Mouse (Mus musculus): Measurements from ENCODE around the gene Vash2.
A peak's percentile ranks its signal among the peaks of the same experiment; 100 is the strongest.
"Not testable (repeated sequence)": the region's sequence is repeated elsewhere in the genome, so short reads cannot be mapped to it uniquely, and the experiment has no call there.

Vash2 gene

DNA sequence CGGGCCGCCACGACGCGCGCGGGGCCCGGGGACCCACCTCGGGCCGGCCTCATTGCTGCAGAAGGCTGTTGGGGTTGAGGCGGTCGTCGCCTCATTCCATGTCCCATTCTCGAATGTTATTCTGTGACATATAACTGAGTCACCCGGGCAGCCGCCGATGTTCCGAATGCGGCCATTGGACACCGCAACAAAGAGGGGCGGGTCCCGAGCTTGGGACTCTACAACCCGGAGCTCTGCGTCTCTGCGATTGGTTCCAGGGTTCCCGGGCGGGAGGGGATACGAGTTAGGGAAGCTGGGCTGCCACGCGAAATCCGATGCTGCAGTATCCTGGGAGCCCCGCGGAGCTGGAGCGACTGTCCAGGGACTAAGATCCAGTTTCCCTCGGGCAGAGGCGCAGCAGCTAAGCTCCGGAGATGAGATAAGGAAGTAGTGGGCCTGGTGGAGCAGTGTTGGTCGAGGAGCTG lies at the start of gene Vash2:
Gene Vash2 (minus strand): TSS at position 197 of the 464 bp plus-strand sequence.
- DNase-seq (ENCODE audit: low read depth, low spot score): no peak

DNA sequence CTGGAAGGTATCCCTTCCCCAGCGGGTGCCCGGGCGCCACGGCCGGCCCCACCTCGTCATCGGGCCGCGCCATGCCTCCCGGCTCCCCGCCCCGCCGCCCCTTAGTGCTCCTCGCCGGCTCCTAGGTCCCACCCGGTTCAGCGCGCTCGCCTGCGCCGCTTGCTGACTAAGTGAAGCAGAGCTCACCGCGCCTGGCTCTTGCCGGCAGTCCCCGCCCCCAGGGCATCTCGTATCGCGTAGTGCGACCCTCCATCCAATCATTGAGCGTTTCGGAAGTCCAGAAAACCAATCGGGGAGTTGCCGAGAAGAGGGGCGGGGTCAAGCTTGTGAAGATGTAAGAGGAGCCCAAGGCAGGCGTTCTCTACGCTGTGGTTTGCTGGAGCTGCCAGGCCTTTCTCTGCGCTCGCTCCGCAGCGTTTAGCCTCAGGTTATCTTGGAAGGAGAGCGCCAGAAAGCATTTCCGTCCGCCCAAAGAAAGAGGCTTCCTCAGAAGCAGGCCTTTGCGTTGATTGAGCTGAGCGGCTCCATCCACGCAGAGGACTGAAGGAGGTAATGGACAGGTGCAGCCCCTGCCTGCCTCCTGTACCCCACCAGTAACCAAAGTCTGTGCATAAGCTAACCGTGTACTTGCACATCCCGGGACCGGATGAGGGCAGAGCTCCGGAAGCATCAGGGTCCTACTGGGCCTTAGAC lies 47.1 kb upstream of the Vash2 start, which contains the start of gene Flvcr1:
Gene Flvcr1 (minus strand): TSS at position 138 of the 693 bp plus-strand sequence.
- DNase-seq (ENCODE audit: low read depth, low spot score): peak; percentile 95

DNA sequence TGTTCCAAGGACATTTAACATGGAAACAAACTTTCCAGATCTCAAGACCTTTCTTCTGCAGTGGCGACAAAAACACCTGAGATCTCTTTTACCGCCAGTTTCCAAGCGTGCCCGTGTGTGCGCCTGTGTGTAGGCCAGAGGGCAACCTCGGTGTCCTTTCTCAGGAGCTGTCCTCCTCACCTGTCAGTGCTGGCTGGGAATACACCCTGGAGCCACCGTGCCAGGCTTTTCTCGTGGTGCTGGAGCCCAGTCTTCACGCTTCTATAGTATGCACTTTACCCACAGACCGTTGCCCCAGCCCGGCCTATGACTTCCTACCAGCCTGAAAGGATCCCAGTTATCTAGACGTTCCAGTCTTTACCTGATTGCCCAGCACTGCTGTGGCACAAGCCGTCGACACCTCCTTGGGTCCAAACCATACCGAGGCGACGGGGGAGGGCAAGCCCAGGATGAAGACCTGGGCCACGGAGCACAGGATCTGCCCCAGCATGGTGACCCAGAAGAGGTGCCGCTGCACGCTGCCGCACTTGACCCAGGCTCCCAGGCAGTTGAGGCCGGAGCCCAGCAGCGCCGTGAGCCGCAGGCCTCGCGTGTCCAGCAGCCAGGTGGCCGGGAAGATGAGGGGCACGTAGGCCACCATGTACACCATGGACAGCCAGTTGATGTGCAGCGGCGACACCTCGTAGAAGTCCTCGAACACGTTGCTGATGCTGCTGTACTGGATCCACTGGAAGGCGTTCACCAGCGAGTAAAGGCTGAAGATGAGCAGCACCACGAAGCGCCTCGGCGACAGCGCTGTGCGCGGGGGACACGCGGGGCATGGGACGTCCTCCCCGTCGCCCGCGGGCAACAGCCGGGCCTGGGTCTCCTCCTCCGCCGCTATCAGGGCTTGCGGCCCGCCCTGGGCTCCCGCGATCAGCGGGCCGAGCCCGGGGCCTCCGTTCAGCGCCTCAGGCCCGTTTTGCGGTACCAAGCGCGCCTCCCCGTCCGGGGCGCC lies 46.2 kb upstream of the Vash2 start:
- DNase-seq (ENCODE audit: low read depth, low spot score): peak; percentile 33

DNA sequence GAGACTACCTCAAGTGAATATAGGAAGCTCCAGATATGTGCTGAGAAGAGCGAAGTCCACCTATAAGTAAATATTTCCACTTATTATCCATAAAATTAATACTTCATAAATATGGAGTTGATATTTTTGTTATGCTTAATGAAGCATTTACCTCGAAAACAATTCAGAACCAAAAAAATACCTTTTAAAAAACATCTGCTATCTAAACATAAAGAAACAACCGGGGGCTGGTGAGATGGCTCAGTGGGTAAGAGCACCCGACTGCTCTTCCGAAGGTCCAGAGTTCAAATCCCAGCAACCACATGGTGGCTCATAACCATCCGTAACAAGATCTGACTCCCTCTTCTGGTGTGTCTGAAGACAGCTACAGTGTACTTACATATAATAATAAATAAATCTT lies 44.7 kb upstream of the Vash2 start:
- DNase-seq (ENCODE audit: low read depth, low spot score): not testable (repeated sequence)

DNA sequence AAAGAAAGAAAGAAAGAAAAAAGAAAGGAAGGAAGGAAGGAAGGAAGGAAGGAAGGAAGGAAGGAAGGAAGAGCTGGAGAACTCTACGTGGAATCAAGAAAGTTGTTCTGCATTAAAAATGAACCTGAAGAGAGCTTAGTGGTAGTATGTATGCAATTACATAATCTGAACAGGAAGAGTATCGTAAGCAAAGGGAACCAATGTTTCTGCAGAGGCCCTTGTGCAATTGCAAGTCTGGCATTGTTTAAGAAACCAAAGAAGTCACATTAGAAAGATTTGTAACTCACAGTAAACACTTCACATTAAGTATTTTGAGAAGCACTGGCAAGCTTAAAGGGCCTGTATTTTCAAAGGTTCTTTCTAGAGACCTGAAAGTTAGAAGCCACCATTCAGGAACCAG lies 44.0 kb upstream of the Vash2 start:
- no peak for DNase-seq (ENCODE audit: low read depth, low spot score)

DNA sequence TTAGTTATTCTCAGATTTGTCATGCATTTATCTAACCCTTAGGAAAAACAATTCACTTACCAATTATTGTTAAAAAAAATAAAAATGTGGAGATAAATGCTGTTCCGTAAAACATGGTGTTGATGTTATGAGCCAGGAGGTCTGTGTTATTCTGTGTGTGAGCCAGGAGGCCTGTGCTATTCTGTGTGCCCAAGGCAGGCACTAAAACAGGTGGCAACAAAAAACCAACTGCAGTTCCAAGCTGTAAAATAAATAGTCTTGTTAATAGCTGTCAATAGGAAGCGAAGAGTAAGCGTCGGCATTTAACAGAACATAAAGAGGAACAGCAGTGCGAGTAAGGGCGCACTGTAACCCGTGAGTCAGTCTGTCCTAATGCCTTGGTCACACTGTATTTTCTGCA lies 41.9 kb upstream of the Vash2 start:
- DNase-seq (ENCODE audit: low read depth, low spot score): no peak

DNA sequence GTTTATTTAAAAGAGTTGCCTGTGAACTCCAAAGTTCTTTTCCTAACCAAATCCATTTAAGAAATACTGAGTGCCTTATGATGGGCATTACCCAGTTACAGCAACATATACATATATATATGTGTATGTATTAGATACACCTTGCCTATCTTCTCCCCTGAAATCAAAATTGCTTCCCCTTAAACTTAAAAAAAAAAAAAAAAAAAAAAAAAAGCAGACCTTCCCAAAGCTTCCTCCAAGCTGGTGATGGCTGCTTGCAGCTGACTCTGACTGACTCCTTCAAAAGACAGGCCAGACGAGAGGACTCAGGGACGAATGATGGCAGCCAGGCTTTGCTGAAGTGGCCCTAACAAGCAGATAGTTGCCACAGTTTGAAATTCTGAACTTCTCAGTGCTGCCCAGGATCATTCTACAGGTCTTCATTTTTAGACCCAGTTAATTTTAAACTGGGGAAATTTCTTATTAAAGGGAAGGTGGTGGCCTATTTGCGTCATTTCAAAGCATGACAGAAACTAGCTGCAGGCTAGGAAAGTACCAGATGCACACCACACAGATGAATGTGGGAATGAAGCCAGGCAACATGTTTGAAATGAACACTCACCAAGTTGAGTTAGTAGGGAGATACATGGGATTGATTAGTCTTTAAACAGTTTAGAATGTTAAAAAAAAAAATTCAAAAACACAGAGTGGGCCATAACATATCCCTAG lies 41.3 kb upstream of the Vash2 start:
- no peak for DNase-seq (ENCODE audit: low read depth, low spot score)

DNA sequence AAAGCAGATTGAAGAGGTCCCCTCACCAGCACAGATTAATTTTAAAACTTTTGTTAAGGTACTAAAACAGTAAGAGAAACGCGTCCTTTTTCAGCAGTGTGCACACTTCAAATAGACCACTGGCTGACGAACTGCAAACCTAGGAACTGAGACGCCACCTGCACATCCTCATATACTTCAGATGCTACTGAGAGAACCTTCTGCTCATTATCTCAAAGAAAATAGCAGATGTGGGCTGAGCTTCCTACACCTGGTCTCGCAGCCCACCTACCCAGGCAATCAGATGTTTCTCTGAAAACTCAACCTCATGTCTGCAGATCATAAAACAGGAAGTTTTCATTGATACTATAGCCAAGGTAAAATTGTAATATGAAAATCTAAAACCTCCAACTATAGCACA lies 40.7 kb upstream of the Vash2 start:
- DNase-seq (ENCODE audit: low read depth, low spot score): no peak

DNA sequence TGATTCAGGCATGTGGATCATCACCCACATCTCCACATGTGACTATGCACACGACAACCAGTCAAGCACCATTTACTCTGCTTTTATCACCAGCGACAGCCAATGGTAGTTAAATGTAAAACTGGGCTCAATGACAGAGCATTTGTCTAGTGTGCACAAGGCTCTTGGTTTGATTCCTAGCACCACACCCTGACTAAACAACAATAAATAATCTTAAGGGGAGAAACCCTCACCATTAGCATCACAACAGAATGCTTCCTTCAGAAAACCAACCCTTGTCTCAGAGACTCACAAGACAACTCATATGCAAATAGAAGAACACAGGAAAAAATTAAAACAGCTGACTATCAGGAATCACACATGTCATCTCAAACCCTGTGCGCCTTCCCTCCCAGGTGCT lies 35.2 kb upstream of the Vash2 start:
- no peak for DNase-seq (ENCODE audit: low read depth, low spot score)

DNA sequence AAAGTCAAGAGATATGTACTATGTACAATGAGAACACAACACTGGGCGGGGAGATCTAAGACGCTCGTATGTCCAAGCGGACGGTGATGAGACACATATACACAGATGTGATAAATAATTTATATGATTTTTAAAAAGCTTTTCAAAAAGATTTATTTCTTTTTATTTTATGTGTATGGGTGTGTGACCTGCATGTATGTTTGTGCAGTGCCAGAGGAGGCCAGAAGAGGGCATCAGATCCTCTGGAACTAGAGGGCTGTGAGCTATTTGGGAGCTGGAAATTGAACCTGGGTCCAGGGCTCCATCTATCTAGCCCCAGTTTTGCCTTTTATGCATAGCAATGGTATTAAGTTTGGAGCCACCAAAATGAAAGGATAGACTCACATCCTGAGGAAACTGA lies 29.6 kb upstream of the Vash2 start:
- DNase-seq (ENCODE audit: low read depth, low spot score): no peak

DNA sequence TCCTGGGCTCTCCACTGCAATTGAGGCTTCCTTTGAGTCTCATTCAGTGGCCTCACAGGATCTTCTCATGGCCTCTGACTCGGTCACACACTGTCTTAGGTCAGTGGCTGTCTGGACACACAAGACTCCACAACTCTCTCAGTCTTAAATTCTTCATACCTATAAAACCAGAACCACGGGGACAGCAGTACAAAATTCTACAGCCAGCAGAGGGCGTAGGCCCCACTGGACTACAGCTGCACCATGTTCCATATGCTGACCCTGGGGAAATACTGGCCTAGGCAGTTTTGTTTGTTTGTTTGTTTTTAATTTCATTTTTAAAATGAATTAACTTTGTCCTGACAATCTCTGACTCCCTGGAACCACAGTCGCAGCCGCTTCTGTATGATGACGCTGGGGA lies 23.1 kb upstream of the Vash2 start:
- DNase-seq (ENCODE audit: low read depth, low spot score): no peak

DNA sequence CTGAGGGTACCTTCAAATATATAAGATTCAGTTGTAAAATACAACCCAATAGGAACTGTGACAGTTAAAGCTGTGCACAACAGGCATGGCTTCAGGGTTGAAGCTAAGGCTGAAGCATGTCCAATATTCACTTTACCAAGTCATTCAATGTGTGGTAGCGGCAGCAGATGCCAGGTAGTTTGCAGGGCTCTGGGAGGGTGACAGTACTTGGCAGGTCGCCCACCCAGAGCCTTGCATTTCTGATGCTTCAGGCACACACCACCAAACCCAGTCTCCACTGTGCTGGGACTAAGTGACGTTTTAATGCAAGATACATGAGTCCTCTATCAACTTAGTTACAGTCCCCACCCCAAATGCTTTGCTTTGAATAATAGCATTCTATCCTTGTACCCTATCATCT lies 21.6 kb upstream of the Vash2 start:
- DNase-seq (ENCODE audit: low read depth, low spot score): no peak

DNA sequence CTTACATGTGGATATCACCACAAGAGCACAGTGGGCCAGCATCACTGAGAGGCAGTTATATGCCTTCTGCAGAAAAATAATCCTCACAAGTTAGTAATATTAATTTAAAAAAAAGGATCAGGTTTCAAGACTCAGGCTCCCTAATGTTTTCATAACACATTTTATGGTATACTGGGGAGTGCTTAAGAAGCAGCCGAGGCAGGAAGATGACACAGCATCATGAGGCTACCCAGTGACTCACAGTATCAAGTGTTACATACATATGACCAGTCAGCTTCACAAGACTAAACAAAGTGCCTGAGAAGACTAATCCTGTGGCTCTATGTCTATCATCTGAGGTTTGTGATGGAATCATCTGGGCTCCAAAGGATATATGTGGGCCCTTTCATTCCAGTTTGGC lies 18.9 kb upstream of the Vash2 start:
- DNase-seq (ENCODE audit: low read depth, low spot score): no peak

DNA sequence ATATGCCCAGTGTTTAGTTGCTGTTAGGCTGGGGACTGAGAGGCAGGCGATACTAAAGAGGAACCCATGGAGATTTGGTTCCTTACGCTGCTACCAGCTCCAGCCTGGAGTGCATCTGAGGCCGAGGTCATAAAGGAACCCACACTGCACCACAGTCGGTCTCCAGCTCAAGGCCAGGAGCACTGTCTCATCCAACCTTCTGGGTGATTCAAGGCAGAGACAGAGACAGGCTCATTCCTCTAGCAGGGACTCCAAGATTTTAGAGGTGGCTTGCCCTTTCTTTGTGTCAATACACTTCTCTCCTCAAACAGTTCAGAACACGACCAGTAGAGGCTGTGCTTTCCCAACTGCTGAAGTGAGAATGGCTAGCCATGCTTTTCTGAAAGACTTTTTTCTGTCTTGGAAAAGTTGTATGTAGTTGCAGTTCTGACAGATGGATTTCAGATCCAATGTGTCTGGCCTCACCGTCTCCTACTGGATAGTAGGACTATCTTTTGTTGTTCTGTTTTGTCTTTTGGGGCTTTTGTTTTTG lies 17.3 kb upstream of the Vash2 start:
- DNase-seq (ENCODE audit: low read depth, low spot score): no peak

DNA sequence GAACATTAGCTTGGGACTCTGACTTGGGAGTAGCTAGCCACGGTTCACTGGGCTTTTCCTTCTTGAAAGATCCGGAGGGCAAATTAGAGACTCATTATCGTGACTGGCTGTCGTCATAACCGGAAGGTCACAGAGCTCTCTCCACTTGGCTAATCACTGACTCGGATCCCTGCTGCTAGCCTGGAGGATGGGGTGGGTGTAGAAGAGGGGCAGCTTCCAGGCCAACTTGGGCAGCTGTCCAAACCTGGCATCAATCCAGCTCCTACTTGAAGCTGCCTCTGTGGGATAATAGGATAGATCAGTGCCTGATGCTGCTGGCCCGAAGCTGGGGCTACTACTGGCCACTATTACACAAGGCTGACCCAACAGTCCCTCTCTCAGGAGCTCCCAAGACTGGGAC lies 16.5 kb upstream of the Vash2 start:
- DNase-seq (ENCODE audit: low read depth, low spot score): no peak

DNA sequence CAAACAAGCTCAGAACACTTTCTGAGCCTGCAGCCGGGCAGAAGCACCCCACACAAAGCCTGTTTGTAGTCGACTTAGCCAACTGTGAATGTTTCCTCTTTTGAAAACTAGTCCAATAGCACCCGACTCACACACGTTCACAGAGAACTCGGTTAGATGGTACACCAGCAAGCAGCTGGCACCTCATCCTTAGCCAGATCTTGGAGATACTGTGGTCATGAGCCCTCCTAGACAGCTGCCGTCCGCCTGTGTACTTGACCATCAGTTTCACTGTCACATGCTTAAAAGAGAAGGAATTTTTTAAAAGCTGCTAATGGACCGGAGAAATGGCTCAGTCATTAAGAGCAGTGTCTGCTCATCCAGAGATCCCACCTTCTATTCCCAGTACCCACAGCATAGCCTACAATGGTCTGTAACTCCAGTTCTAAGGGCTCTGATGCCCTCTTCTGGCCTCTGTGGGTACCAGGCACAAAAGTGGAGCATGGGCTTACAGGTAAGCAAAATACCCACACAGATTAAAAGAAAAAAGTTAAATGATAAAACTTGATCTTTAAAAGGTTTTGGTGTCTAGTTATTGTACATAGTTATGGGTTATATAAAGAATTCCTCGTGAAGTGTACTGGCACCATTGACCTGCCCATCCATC lies 10.5 kb upstream of the Vash2 start:
- no peak for DNase-seq (ENCODE audit: low read depth, low spot score)

DNA sequence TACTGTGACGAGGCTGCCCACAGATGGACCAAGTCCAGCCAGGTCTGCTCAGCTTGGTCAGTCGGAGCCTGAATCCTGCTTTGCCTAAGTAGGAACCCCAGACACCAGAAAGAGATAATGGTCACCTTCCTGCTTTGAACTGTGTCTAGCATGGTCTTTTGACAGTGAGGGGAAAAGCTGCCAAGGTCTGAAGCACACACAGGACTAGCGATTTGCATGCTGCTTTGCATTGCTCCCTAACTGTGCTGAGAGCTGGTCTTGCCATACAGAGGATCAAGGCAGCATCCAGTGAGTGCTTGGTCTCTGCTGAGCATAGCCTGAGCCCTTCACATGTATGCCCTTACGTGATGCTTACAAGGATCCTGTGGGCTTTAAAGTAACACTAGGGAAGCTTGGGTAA lies 2.3 kb upstream of the Vash2 start:
- DNase-seq (ENCODE audit: low read depth, low spot score): no peak

DNA sequence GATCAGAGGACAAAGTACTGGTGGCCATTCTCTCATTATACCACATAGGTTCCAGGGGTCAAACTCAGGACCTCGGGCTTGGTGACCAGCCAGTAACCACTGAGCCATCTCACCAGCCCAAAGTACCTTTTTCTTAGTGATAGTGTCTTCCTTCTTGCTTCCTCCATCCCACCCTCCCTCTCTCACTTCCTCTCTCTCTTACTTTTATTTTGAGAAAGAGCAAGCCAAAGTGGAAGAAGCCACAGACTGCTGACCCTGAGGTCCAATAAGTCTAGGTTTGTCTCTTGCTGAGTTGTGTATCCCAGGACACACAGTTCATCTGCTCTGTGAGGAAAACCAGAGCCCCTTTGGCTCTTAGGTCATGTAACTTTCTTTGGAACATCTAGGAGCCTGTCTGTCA lies 1.4 kb upstream of the Vash2 start:
- no peak for DNase-seq (ENCODE audit: low read depth, low spot score)

DNA sequence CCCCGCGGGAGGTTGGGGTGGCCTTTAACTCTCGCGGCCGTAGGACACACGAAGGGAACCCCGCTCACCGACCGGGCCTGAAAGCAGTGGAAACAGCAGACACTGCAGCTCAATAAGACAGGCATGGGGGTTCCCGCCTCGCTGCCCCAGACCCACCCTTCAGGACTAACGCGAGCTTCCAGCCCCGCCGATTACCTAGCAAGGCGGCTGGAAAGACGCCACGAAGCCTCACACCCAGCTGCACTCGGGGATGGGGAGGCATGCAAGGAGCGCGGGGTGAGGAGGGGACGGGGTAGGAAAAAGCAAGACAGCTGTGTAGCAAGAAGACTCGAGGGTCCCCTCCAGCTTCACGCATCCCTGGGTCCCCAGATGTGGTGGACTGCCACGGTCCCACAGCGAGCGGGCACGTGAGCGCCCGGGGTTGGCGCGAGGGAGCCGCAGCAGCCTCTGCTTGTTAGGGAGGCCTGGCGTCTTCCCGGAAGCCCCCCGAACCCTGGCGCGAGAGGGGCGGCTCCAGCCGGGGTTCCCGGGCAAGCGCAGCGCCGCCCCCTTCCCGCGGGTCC lies 504 bp downstream of the Vash2 start:
- DNase-seq (ENCODE audit: low read depth, low spot score): no peak

DNA sequence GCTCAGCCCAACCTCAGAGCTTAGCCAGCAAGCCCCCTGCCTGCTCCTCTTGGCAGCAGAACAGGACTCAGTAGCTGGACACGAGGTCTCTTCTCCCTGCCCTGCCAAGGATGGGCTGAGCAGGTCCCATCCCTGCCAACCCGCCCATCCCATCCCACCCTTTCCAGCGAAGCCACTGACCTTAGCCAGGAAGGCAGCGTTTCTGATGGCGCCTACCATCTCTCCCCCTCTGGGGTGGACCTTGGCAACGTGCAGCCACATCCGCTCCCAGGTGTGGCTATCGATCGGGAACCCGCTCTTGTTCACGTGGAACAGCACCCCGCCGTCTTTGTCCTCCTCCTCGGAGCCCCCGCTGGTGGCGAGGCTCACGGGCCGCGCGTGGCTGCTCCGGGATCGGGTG lies 1.1 kb downstream of the Vash2 start:
- no peak for DNase-seq (ENCODE audit: low read depth, low spot score)

Data from c-Kit-negative CD71-positive TER-119-positive erythroid progenitor cells, embryonic 14.5 days (primary cell).